Mouse (Mus musculus) heart, embryonic 15.5 days (tissue): ENCODE data around the gene Tln1. TPM values are rescaled to one million over a fixed set of nuclear protein-coding genes. Genes with fewer than 3 reads are reported as not detected.

Experiments
- ATAC-seq: fragments of 200-750 bp; cut with Nextera tagmentation; replicated peaks from 2 replicates; pipeline ENCODE4 v1.8.0; 2017; ENCODE audit warnings: low read depth, moderate TSS enrichment; ENCODE audit not compliant: insufficient number of reproducible peaks, insufficient read depth, low FRiP score
- H3K27ac ChIP-seq: fragments of 300-500 bp; sonication (generic); 2 replicates; pipeline ENCODE4 v1.5.1; 2015; ENCODE audit warnings: mild to moderate bottlenecking, inconsistent platforms
- H3K27me3 ChIP-seq: fragments of 300-500 bp; sonication (generic); 2 replicates; pipeline ENCODE4 v1.6.1; 2015; ENCODE audit warnings: inconsistent platforms
- H3K36me3 ChIP-seq: fragments of 300-500 bp; sonication (generic); 2 replicates; pipeline ENCODE4 v1.6.1; 2015; ENCODE audit warnings: mild to moderate bottlenecking, inconsistent platforms
- H3K4me1 ChIP-seq: fragments of 300-500 bp; sonication (generic); replicated peaks from 2 replicates; pipeline ENCODE4 v1.6.1; 2015; ENCODE audit warnings: inconsistent platforms
- H3K4me2 ChIP-seq: fragments of 300-500 bp; sonication (generic); 2 replicates; pipeline ENCODE4 v1.6.1; 2015; ENCODE audit warnings: inconsistent platforms, mild to moderate bottlenecking, moderate library complexity
- H3K4me3 ChIP-seq: fragments of 300-500 bp; sonication (generic); 2 replicates; pipeline ENCODE4 v1.5.1; 2015; ENCODE audit warnings: mild to moderate bottlenecking, inconsistent platforms
- H3K9ac ChIP-seq: fragments of 300-500 bp; sonication (generic); 2 replicates; pipeline ENCODE4 v1.6.1; 2015; ENCODE audit warnings: mild to moderate bottlenecking, inconsistent platforms
- H3K9me3 ChIP-seq: fragments of 300-500 bp; sonication (generic); replicated peaks from 2 replicates; pipeline ENCODE4 v1.6.1; 2016; ENCODE audit warnings: inconsistent platforms
- WGBS: fragments of 180-500 bp; shearing (Covaris S2); methylation state at CpG from one replicate; pipeline ENCODE4 v1.1.7; 2015; ENCODE audit warnings: mixed read lengths; 5-methylcytosine and 5-hydroxymethylcytosine counted together
- polyA plus RNA-seq: library from polyadenylated mRNA; unstranded; fragments of >200 nt; fragmentation: Nextera tagmentation; extraction: Ambion mirVana; gene quantifications from 2 replicates; pipeline ENCODE4 v1.2.1, GENCODE M21; 2015

Gene Tln1
- polyA plus RNA-seq, 1 experiment from 2014 or later = 77.6 TPM

DNA sequence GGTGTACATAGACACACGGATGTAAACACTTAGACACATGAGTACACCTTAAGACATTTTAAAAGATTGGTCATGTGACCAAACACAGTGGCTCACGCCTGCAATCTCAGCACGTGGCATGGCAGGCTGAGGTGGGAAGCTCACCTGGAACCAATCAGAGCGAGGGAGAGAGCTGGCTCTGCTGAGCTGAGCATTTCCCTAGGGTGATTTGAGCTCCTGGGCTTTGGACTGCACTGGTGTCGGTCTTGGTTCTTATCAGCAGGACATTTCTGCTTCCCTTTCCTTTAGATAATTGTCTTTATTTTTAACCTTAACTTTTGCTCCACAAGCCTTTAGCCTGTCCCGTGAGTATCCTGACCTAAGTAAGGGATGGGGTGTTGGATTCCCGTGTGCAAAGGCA lies 25.2 kb upstream of the Tln1 start:
- no peak overlapping the region for H3K4me2 ChIP-seq
- H3K36me3 ChIP-seq = peaks cover 15% of the 10 kb centered on the region
- H3K27ac ChIP-seq = no peak overlapping the region
- H3K4me3 ChIP-seq = no peak overlapping the region
- no peaks in the 10 kb centered on the region for H3K27me3 ChIP-seq
- no peaks in the 10 kb centered on the region for H3K9me3 ChIP-seq
- 30% methylated on average over 7 of the region's 7 CpGs for WGBS
- H3K9ac ChIP-seq = no peak overlapping the region
- H3K4me1 ChIP-seq = peaks cover 20% of the 10 kb centered on the region
- ATAC-seq = no peak

GRCm38 (mm10) chr4:43586411-43586810 lies 23.9 kb upstream of the Tln1 start:
- H3K9ac ChIP-seq = no peak overlapping the region
- H3K27me3 ChIP-seq = no peaks in the 10 kb centered on the region
- peaks cover 20% of the 10 kb centered on the region for H3K4me1 ChIP-seq
- 64% methylated on average over 8 of the region's 8 CpGs for WGBS
- peaks cover 27% of the 10 kb centered on the region for H3K36me3 ChIP-seq
- H3K27ac ChIP-seq = no peak overlapping the region
- H3K4me2 ChIP-seq = no peak overlapping the region
- no peak overlapping the region for H3K4me3 ChIP-seq
- no peak for ATAC-seq
- no peaks in the 10 kb centered on the region for H3K9me3 ChIP-seq

GRCm38 (mm10) chr4:43585682-43586081 lies 23.2 kb upstream of the Tln1 start:
- H3K9me3 ChIP-seq = no peaks in the 10 kb centered on the region
- ATAC-seq = no peak
- 49% methylated on average over 10 of the region's 10 CpGs for WGBS
- no peaks in the 10 kb centered on the region for H3K27me3 ChIP-seq
- peaks cover 34% of the 10 kb centered on the region for H3K36me3 ChIP-seq
- no peak overlapping the region for H3K4me2 ChIP-seq
- H3K9ac ChIP-seq = no peak overlapping the region
- no peak overlapping the region for H3K27ac ChIP-seq
- no peak overlapping the region for H3K4me3 ChIP-seq
- H3K4me1 ChIP-seq = peaks cover 20% of the 10 kb centered on the region

DNA sequence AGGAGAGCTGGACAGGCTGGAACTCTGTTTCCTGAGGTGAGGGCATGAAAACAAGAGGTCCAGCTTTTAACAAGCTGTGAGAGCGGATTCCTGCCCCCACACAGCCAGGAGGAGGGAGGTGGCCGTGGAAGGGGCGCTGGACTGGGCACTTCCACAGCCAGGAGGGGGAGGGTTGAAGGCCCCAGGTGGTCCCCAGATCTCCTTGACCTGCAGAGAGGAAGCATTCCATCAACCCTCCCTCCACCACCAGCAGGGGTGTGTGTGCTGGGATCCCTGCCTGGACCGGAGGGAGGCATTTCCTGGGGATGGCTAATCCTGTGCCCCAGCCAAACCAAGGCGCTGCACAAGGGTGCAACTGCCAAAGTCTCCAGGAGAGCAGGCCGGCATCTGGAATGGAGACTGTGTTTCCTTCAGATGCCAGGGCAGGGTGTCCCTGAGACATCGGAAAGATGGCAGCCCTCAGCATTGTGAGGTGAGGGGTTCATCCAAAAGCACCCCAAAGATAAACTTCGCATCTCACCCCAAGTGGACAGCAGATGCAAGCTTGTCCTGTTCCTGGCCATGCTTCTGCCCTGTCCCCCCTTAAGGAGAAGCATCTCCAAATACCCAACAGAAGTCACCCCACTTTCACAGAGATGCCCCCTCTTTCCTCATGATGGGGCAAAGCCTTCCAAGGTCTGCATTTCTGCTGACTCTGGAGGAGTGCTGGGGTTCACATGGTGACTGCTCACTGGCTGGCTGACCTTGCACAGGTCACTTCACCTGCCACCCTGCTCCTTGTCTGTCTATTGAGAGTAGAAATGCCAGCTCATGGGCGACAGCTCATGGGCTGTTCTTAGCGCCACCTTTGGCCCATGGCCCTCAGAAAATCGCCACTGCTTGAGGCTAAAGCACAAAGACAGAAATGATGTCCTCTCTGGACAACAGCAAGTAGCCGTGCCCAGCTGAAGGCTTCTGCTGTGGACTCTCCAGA lies 22.2 kb upstream of the Tln1 start, which contains the start of gene Msmp:
Msmp (minus strand) TSS at position 51 of the 973 bp plus-strand sequence.
- H3K9ac ChIP-seq = no peak within 1 kb of the TSS
- 0 out of 2 replicates have a peak, but pooled peaks have one; percentile 24 for ATAC-seq

DNA sequence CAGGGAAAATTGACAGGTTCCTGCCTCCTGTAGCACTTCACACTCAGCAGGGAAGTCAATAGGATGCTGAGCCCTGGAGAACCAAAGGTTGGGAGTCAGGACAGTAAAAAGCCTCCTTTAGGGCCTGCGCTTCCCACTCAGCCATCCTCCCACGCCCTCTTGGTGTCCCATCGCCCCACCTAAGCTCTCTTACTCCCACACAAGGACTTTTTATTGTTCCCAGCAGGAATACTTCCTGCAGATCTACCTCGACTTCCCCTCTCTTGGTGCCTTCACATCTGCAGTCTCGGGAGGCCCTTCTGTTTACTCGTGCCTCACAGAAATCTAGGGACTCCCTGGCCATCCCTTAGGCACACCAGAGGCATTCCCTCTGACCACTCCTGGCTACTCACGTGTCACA lies 20.9 kb upstream of the Tln1 start:
- WGBS = 64% methylated on average over 7 of the region's 7 CpGs
- Histone ChIP-seq H3K9ac (no peak overlapping the region), H3K36me3 (peaks cover 36% of the 10 kb centered on the region), H3K4me1 (peaks cover 29% of the 10 kb centered on the region), H3K27ac (no peak overlapping the region), H3K4me3 (no peak overlapping the region), H3K4me2 (no peak overlapping the region), H3K27me3 (no peaks in the 10 kb centered on the region), H3K9me3 (no peaks in the 10 kb centered on the region)
- no peak for ATAC-seq

More for the DNA sequence above, 22.2 kb upstream of the Tln1 start, which contains the start of gene Msmp:
- Histone ChIP-seq H3K4me3 (no peak within 1 kb of the TSS), H3K9me3 (no peaks in the 10 kb centered on the region), H3K27me3 (no peaks in the 10 kb centered on the region), H3K36me3 (peaks cover 36% of the 10 kb centered on the region), H3K4me2 (no peak within 1 kb of the TSS), H3K27ac (no peak within 1 kb of the TSS), H3K4me1 (peaks cover 23% of the 10 kb centered on the region)
- WGBS = 59% methylated on average over 12 of the region's 12 CpGs

GRCm38 (mm10) chr4:43582241-43582640 lies 19.8 kb upstream of the Tln1 start:
- Histone ChIP-seq H3K4me2 (no peak overlapping the region), H3K4me3 (no peak overlapping the region), H3K9ac (no peak overlapping the region), H3K27ac (no peak overlapping the region), H3K4me1 (peaks cover 32% of the 10 kb centered on the region), H3K9me3 (no peaks in the 10 kb centered on the region), H3K36me3 (peaks cover 36% of the 10 kb centered on the region), H3K27me3 (no peaks in the 10 kb centered on the region)
- ATAC-seq = no peak
- WGBS = 87% methylated on average over 5 of the region's 5 CpGs

DNA sequence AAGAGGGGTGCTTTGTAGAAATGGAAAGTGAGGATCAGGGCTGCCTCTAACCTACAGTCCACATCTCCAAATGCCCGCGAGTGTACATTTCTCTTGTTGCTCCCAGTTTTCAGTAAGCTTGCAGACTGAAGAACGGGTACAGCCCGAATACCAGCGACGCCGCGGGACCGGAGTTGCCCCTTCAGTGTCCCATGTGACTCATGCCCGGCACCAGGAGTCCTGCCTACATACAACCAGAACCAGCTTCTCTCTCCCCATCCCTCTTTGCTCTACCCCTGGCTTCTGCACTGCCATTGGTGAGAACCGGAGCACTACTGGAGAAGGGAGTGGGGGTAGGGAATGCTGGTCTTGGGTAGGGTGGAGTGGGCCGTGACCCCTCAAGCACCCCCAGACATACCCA lies 18.9 kb upstream of the Tln1 start:
- Histone ChIP-seq H3K27ac (no peak overlapping the region), H3K36me3 (peaks cover 36% of the 10 kb centered on the region), H3K9ac (no peak overlapping the region), H3K4me3 (no peak overlapping the region), H3K4me1 (peaks cover 39% of the 10 kb centered on the region), H3K9me3 (no peaks in the 10 kb centered on the region), H3K27me3 (no peaks in the 10 kb centered on the region), H3K4me2 (no peak overlapping the region)
- ATAC-seq = no peak
- 95% methylated on average over 12 of the region's 12 CpGs for WGBS

DNA sequence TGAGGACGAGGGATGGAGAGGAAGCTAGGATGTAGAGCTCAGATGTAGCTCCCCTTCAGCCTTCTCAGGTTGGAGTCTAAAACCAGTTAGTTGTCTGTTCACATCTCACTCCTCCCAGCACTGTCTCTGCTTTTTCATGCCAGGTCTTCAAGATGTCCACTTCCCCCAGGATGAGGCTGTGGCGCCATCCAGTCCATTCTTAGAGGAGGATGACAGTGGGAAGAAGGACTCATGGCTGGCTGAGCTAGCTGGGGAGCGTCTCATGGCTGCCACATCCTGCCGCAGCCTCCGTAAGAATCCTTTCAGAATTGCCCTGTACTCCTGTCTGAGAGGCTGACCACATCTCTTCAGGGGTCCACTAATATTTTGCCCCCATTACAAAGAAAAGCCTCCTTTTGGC lies 18.2 kb upstream of the Tln1 start:
- 92% methylated on average over 5 of the region's 5 CpGs for WGBS
- Histone ChIP-seq H3K27me3 (no peaks in the 10 kb centered on the region), H3K4me3 (no peak overlapping the region), H3K27ac (no peak overlapping the region), H3K9me3 (no peaks in the 10 kb centered on the region), H3K4me2 (no peak overlapping the region), H3K36me3 (peaks cover 36% of the 10 kb centered on the region), H3K9ac (no peak overlapping the region), H3K4me1 (peaks cover 39% of the 10 kb centered on the region)
- ATAC-seq = no peak

DNA sequence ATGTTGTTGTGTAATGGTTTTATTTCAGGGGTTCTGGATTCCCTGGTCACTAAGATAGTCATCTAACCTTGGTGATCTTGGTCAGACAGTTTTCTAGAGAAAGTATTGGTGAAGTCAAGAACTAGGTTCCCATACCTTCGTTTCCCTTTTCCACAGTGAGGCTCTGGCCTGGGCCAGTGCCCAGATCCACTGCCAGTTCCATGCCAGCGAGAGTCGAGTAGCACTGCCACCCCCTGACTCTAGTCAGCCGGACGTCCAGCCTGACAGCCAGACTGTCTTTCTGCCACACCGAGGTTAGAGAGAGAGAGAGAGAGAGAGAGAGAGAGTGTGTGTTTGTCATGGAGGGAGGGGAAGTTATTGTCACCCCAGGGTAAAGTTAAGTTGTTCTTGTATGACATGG lies 17.2 kb upstream of the Tln1 start:
- Histone ChIP-seq H3K27ac (no peak overlapping the region), H3K9me3 (no peaks in the 10 kb centered on the region), H3K9ac (peak overlapping the region; percentile 88; the same call in 1 of the 2 replicates), H3K4me3 (peak overlapping the region; percentile 80), H3K4me2 (peak overlapping the region; percentile 93), H3K4me1 (peaks cover 41% of the 10 kb centered on the region), H3K36me3 (peaks cover 36% of the 10 kb centered on the region), H3K27me3 (no peaks in the 10 kb centered on the region)
- 73% methylated on average over 6 of the region's 6 CpGs for WGBS
- ATAC-seq = no peak

DNA sequence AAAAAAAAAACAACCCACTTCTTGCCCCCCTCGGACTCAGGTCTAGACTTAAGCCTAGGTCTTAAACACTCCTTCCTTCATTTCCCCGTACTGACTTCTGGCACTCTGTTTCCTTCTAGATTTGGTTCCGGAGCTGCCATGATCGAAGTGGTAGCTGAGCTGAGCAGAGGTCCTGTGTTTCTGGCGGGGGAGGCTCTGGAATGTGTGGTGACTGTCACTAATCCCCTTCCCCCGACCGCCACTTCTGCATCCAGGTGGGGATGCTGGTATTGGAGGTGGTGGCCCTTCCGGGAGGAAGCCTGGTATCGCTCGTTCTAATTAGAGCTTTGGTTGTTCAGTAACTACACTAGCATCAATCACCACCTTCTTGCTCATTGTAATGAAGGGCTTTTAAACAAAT lies 16.8 kb upstream of the Tln1 start:
- H3K27ac ChIP-seq = peak overlapping the region; percentile 92
- ATAC-seq = no peak
- WGBS = 4% methylated on average over 10 of the region's 10 CpGs
- H3K36me3 ChIP-seq = peaks cover 36% of the 10 kb centered on the region
- H3K9ac ChIP-seq = peak overlapping the region; percentile 88
- peak overlapping the region; percentile 93 for H3K4me2 ChIP-seq
- H3K27me3 ChIP-seq = no peaks in the 10 kb centered on the region
- peak overlapping the region; percentile 80 for H3K4me3 ChIP-seq
- no peaks in the 10 kb centered on the region for H3K9me3 ChIP-seq
- H3K4me1 ChIP-seq = peaks cover 40% of the 10 kb centered on the region

DNA sequence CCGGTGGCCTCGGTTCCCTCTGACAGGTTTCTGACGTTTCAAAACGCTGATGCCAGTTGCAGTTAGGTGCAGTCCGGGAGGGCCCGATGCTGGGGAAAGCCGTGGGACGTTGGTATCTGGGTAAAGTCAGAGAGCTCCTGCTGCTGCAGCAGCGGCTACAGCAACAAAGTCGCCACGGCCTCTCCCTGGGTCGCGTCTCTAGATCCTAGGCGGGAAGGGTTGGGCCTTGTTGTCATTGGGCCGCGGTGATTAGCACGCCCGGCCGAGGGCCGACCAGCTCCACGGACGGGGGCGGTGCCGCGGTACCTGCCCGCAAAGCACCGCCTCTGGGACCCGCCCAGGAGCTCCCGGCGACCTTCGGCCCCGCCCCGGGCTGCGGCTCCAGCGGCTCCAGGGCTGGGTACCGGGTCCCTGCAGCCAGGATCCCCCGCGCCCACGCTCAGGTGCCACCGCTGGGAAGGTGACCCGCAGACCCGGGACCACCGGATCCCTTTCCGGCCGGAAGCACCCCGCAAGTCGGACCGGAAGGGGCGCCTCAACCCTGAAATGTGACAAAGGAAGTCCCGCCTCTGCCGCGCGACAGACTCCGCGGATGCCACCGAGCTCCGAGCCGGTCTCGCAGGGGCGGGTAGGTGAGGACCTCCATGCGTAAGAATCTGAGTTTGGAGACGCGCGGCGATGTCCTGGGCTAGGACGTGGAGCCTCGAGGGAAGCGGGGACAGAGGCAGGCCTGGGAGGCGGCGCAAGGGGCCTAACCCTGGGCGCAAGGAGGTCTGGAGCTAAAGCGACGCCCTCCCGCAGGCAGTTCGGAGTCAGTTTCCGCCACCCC lies 16.1 kb upstream of the Tln1 start, which contains the start of the genes Rgp1 and Gba2:
Rgp1 (plus strand) TSS at position 340 of the 829 bp plus-strand sequence.
Gba2 (minus strand) TSS at position 498 of the 829 bp plus-strand sequence.
- WGBS = under 1% methylated on average over 71 of the region's 76 CpGs
- H3K27ac ChIP-seq = peak within 1 kb of the TSS; percentile 92
- H3K4me2 ChIP-seq = peak within 1 kb of the TSS; percentile 93
- peak; percentile 94 for ATAC-seq
- peak within 1 kb of the TSS; percentile 80 for H3K4me3 ChIP-seq
- H3K36me3 ChIP-seq = peaks cover 37% of the 10 kb centered on the region
- H3K9me3 ChIP-seq = no peaks in the 10 kb centered on the region
- H3K27me3 ChIP-seq = no peaks in the 10 kb centered on the region
- peaks cover 37% of the 10 kb centered on the region for H3K4me1 ChIP-seq
- peak within 1 kb of the TSS; percentile 88 for H3K9ac ChIP-seq
